Mouse (Mus musculus) left cerebral cortex, postnatal 4 days (tissue): Measurements from ENCODE around the gene Dscaml1. TPM values are rescaled to one million over a fixed set of nuclear protein-coding genes. Genes with fewer than 3 reads are reported as not detected.

Experiments
- DNase-seq: peaks from one replicate; pipeline ENCODE4 v3.0.0-alpha.2; 2022
- intact Hi-C: fragments of 180-260 bp; cut with DNase I; formaldehyde crosslinking; loops from one replicate; pipeline ENCODE4 v1.15.1; 2025
- total RNA-seq, 2 experiments: library from RNA; stranded (reverse); gene quantifications; 2 replicates each; pipeline ENCODE4 v1.2.3; 2021

Gene Dscaml1
- total RNA-seq, result 10 to 100 TPM; 46.6 to 49.1 TPM

GRCm38 (mm10) chr9:45426456-45426855 is at the start of gene Dscaml1:
Gene Dscaml1 (plus strand): TSS chr9:45426628.
- DNase-seq, result no peak
- intact Hi-C loops, result no loop called here

GRCm38 (mm10) chr9:45376883-45377282 is 49.5 kb upstream of the Dscaml1 start:
- intact Hi-C loops, result no loop called here
- peak; percentile 60 for DNase-seq

- intact Hi-C loops, result no loop called here
- DNase-seq, result peak; percentile 88
Measured at GRCm38 (mm10) chr9:45380411-45381251, 45.8 kb upstream of the Dscaml1 start.

- intact Hi-C loops, result no loop called here
- DNase-seq, result peak; percentile 86
Measured at GRCm38 (mm10) chr9:45382336-45382735, 44.1 kb upstream of the Dscaml1 start.

GRCm38 (mm10) chr9:45382834-45383233 is 43.6 kb upstream of the Dscaml1 start:
- peak; percentile 40 for DNase-seq
- intact Hi-C loops, result no loop called here

- intact Hi-C loops, result no loop called here
- DNase-seq, result no peak
Measured at GRCm38 (mm10) chr9:45383883-45384282, 42.5 kb upstream of the Dscaml1 start.

GRCm38 (mm10) chr9:45386698-45387097 is 39.7 kb upstream of the Dscaml1 start:
- DNase-seq, result no peak
- intact Hi-C loops, result loop anchor here (5.0 kb wide), 1 partner anchor 164 kb away; no protein-coding TSS in a partner anchor

GRCm38 (mm10) chr9:45388385-45388994 is 37.9 kb upstream of the Dscaml1 start:
- DNase-seq, result peak; percentile 86
- intact Hi-C loops, result loop anchor here (2.0 to 5.0 kb wide), 2 partner anchors 90 to 166 kb away; no protein-coding TSS in a partner anchor

- DNase-seq, result no peak
- intact Hi-C loops, result loop anchor here (2.0 to 5.0 kb wide), 2 partner anchors 91 to 167 kb away; no protein-coding TSS in a partner anchor
Measured at GRCm38 (mm10) chr9:45389596-45389995, 36.8 kb upstream of the Dscaml1 start.

- DNase-seq, result no peak
- intact Hi-C loops, result no loop called here
Measured at GRCm38 (mm10) chr9:45391299-45391698, 35.1 kb upstream of the Dscaml1 start.

- intact Hi-C loops, result no loop called here
- no peak for DNase-seq
Measured at GRCm38 (mm10) chr9:45395218-45395617, 31.2 kb upstream of the Dscaml1 start.

GRCm38 (mm10) chr9:45395796-45396195 is 30.6 kb upstream of the Dscaml1 start:
- intact Hi-C loops, result no loop called here
- DNase-seq, result no peak

GRCm38 (mm10) chr9:45398336-45398735 is 28.1 kb upstream of the Dscaml1 start:
- DNase-seq, result no peak
- intact Hi-C loops, result no loop called here

GRCm38 (mm10) chr9:45399434-45399833 is 27.0 kb upstream of the Dscaml1 start, which contains the start of gene Fxyd2:
Gene Fxyd2 (plus strand): TSS chr9:45399669.
- DNase-seq, result no peak
- intact Hi-C loops, result no loop called here

- intact Hi-C loops, result no loop called here
- no peak for DNase-seq
Measured at GRCm38 (mm10) chr9:45401851-45402250, 24.6 kb upstream of the Dscaml1 start.

GRCm38 (mm10) chr9:45402957-45403356 is 23.5 kb upstream of the Dscaml1 start:
- DNase-seq, result no peak
- intact Hi-C loops, result no loop called here

- DNase-seq, result no peak
- intact Hi-C loops, result no loop called here
Measured at GRCm38 (mm10) chr9:45405694-45406093, 20.7 kb upstream of the Dscaml1 start.

GRCm38 (mm10) chr9:45406808-45407207 is 19.6 kb upstream of the Dscaml1 start:
- no peak for DNase-seq
- intact Hi-C loops, result no loop called here

GRCm38 (mm10) chr9:45407706-45408675 is 18.4 kb upstream of the Dscaml1 start:
- DNase-seq, result peak; percentile 91
- intact Hi-C loops, result no loop called here

- intact Hi-C loops, result loop anchor here (5.0 kb wide), 2 partner anchors 108 to 188 kb away; no protein-coding TSS in a partner anchor
- no peak for DNase-seq
Measured at GRCm38 (mm10) chr9:45410193-45410592, 16.2 kb upstream of the Dscaml1 start.
